Mouse (Mus musculus): ENCODE measurements at regions not wholly inside any gene's neighbourhood (a gene's known extent, or its start where the extent isn't known, plus 50 kb on each side); places are given as distances from the start of the nearest gene placed in this dataset.

GRCm38 (mm10) chr1:76453160-76453710 lies 907.2 kb downstream of the Slc4a3 start:
- no peak for DNase-seq (ENCODE audit: extremely low spot score, low read depth, low spot score)

- no peak for DNase-seq (ENCODE audit: extremely low spot score, low read depth, low spot score)
Observed at GRCm38 (mm10) chr1:76466562-76466961, 920.5 kb downstream of the Slc4a3 start.

GRCm38 (mm10) chr1:76484193-76484592 lies 938.1 kb downstream of the Slc4a3 start:
- DNase-seq (ENCODE audit: extremely low spot score, low read depth, low spot score), result no peak

DNA sequence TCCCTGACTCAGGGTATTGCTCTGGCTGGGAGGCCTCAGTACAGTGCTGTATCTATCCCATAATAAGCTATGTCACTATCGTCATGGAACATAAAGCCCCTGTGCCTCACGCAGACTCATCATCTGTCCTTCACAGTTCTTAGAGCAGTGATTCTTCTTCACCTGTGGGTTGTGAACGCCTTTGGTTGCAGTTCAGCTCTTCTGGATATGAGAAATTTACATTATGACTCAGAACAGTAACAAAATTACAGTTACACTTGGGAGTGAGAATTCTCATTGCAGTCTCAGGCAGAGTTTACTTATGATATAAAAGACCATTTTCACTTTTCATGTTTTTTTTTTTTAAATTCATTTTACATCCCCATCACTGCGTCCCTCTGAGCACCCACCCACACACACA lies 941.4 kb downstream of the Slc4a3 start:
- no peak for DNase-seq (ENCODE audit: extremely low spot score, low read depth, low spot score)

DNA sequence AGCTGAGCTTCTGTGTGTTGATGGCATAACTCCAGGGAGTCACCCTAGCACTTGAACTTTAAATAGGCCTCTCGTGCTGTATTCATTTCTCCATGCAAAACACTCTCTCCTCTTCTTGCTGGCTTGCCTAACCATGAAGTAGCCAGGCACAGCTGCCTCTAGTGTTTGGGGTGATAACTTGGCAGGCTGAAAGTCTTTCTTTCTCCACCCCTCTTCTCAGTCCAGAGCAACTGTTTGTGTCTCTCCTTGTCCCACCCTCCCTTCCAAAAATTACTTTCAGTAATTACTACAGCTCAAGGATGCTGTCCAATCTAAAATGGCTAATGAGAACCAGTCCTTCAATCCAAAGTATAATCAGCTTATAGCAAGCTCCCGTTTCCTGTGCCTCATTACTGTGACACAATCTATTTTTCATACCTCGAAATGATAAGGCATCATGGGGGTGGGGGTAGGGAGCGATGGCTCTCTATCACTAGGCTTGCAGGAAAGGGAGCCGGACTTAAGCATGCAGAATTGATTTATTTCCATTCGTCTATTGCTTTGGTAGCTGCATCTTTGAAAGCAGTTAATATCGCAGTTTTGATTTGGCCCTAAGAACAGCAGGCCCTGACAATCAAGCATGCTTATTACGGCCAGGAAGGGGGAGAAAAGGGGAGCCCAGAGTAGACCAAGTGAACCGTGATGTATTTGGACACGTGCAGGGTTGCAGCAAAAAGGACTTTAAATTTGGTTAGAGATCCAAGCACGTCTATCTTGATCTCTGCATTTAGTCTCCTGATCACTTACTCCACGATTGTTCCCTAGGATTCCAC lies 943.8 kb downstream of the Slc4a3 start:
- DNase-seq (ENCODE audit: extremely low spot score, low read depth, low spot score), result no peak

- no peak for DNase-seq (ENCODE audit: extremely low spot score, low read depth, low spot score)
Observed at GRCm38 (mm10) chr1:76490719-76491118, 944.7 kb downstream of the Slc4a3 start.

DNA sequence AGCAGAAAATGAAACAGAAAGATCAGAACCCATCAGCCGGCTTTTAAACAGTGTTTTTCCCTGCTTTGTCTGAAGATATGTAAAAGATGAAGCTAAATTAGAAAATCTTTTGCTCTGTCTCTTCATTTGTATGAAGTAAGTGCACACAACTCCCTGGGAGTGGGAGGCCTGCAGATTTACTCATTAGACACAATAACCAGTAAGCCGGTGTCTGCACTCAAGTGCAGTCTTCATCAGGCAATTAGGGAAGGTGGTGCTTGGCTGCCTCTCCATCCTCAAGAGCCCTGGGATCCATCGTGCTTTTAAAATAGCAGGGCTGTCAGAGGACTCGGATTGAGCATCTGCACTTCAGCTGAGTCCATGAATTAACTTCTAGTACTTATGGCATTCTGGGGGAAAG lies 945.1 kb downstream of the Slc4a3 start:
- no peak for DNase-seq (ENCODE audit: extremely low spot score, low read depth, low spot score)

- no peak for DNase-seq (ENCODE audit: extremely low spot score, low read depth, low spot score)
Observed at GRCm38 (mm10) chr1:76505150-76505549, 959.1 kb downstream of the Slc4a3 start.

GRCm38 (mm10) chr1:76508821-76509220 lies 962.8 kb downstream of the Slc4a3 start:
- no peak for DNase-seq (ENCODE audit: extremely low spot score, low read depth, low spot score)

GRCm38 (mm10) chr1:76509486-76509885 lies 963.4 kb downstream of the Slc4a3 start:
- no peak for DNase-seq (ENCODE audit: extremely low spot score, low read depth, low spot score)

GRCm38 (mm10) chr1:76512156-76512555 lies 966.1 kb downstream of the Slc4a3 start:
- DNase-seq (ENCODE audit: extremely low spot score, low read depth, low spot score), result no peak

DNA sequence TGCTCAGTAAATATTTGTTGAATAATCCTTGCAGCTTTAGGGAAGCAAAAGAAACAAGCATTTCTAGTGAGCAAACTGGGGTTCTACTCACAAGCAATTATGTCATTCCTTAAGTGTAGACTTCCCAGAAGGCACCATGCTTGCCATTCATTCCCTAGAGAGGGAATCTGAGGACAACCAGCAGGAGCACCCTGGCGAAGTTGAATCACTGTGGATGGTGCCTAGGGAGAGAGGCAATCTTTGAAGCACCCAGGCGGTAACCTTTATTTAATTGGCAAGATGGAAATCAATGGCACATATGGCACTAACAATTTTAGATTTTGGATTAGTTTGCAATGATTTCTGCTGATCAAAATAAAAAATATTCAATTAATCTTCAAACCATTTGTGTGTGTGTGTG lies 967.4 kb downstream of the Slc4a3 start:
- DNase-seq (ENCODE audit: extremely low spot score, low read depth, low spot score), result no peak

GRCm38 (mm10) chr1:76529531-76529930 lies 983.5 kb downstream of the Slc4a3 start:
- no peak for DNase-seq (ENCODE audit: extremely low spot score, low read depth, low spot score)

DNA sequence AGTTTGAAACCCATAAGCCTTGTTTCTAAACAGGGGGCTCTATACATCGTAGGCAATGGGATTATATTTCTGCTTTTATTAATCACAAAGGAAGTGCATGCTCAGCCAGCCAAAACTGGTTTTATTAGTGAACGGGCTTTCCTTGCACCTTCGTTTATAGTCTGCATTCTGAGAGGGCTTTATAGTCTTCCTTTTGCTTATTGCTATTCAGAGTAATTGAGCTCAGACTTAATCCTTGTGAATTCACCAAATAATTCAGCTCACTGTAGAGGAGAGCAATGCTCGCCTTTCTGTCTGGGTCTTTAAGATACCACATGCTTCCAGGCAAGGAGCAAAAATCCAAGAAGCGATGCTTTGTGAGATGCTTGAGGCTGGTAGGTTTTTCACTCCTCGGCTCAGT lies 984.3 kb downstream of the Slc4a3 start:
- no peak for DNase-seq (ENCODE audit: extremely low spot score, low read depth, low spot score)

DNA sequence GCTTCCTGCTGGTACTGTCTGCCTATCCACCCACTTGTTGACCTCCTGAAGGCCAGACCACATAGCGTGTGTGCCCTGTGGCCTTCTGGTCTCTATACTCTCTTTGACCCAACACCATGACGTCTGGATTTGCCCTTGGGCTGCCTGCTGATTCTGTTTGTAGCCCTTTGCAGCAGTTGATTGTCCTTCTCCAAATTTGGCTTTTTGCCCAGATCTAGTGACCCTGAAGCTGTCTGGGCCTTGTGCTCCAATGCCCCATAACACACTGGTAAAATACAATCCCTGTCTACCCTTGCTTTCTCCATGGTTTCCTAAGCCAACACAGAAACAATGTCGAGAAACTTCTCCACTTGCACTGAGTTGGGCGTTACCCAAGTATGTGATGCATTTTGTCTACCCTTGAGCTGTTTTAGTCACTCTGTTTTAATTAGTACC lies 979.3 kb downstream of the Epha4 start:
- no peak for DNase-seq (ENCODE audit: extremely low spot score, low read depth, low spot score)

DNA sequence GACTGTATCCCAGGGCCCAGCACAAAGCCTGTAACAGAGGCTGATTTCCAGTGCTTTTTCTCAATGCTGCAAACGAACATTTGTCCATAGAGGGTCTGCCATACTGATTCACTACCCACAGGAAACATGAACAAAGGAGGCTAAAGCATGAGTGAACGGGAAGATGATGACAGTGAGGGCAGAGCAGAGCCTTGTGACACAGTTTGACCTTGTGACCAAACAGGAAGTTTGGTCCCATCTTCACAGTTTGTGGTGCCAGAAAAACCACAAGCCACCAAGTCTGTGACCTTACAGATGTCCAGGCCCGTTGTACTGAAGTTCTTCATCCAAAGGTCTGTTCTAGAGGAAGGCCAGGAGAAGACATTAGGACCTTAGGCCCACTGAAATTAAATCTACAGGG lies 974.4 kb downstream of the Epha4 start:
- DNase-seq (ENCODE audit: extremely low spot score, low read depth, low spot score), result no peak

DNA sequence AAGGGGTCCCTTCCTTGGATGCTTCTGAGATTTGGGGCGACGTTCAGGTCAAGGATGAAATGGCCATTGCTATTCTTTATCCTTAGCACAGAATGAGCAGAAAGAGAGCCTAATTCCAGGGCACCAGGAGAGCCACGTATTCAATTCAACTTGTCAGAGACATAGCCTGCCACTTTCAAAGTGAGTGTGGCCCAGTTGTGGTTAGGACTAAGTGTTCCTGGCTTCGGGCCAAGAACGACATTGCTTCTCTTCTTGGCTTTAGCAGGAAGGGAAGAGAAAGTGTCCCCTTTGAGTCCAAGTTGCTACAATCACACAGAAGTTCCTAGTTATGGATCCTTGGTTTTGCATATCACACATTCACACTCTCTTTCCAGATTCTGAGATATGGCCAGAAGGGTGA lies 964.0 kb downstream of the Epha4 start:
- no peak for DNase-seq (ENCODE audit: extremely low spot score, low read depth, low spot score)

DNA sequence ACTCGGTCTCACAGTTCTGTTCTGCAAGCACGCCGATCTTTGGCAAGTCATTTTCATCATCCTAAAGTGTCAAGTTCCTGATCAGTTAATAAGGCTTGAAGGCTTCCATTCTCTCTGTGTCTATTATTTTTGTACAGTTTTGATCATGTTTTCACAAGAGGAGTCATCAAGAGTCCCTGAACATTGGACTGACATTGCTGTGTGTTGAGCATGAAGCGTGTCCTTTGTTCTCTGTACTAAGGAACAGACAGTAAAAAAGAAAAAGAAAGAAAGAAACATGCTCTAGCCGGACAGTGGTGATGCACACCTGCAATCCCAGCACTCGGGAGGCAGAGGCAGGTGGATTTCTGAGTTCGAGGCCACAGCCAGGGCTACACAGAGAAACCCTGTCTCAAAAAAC lies 955.4 kb downstream of the Epha4 start:
- no peak for DNase-seq (ENCODE audit: extremely low spot score, low read depth, low spot score)

- no peak for DNase-seq (ENCODE audit: extremely low spot score, low read depth, low spot score)
Observed at GRCm38 (mm10) chr1:76575487-76575886, 939.4 kb downstream of the Epha4 start.

DNA sequence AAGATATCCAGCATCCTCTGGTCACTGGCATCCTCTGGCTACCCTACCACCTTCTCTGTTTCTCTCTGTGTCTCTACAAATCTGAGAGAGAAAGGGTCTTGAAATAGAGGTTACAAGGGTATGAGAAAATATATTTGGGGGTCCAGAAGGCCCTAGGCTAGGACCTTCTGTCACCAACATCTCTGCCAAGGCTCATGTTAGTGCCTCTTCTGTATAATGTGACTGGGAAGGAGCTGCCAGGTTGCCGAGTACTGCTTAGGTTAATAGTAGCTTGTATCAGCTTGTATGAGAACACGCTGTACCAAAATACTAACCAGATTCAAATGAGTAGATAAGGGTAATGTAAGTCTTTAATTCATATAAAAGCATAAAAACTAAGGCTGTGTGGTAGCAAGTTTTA lies 929.0 kb downstream of the Epha4 start:
- DNase-seq (ENCODE audit: extremely low spot score, low read depth, low spot score), result no peak

GRCm38 (mm10) chr1:76625831-76626230 lies 889.1 kb downstream of the Epha4 start:
- DNase-seq (ENCODE audit: extremely low spot score, low read depth, low spot score), result no peak

- no peak for DNase-seq (ENCODE audit: extremely low spot score, low read depth, low spot score)
Observed at GRCm38 (mm10) chr1:76629861-76630260, 885.0 kb downstream of the Epha4 start.

- DNase-seq (ENCODE audit: extremely low spot score, low read depth, low spot score), result no peak
Observed at GRCm38 (mm10) chr1:76634071-76634470, 880.8 kb downstream of the Epha4 start.
